Mouse (Mus musculus) small intestine, adult 2 months (tissue): Measurements from ENCODE around the gene Arrb1.

ENCODE experiments used
- CTCF ChIP-seq: fragments of 200-500 bp; IDR thresholded peaks from 2 replicates; pipeline ENCODE4 v1.5.1; 2012; ENCODE audit warnings: low read depth, mild to moderate bottlenecking, control low read depth, inconsistent platforms, low read length, moderate library complexity, mixed read lengths; ENCODE audit not compliant: insufficient replicate concordance, insufficient read length; ENCODE audit errors: extremely low read depth
- POLR2A ChIP-seq: fragments of 200-500 bp; IDR thresholded peaks from 2 replicates; pipeline ENCODE4 v1.6.1; 2012; ENCODE audit warnings: low read depth, mild to moderate bottlenecking, control low read depth, inconsistent platforms, low read length, moderate library complexity

DNA sequence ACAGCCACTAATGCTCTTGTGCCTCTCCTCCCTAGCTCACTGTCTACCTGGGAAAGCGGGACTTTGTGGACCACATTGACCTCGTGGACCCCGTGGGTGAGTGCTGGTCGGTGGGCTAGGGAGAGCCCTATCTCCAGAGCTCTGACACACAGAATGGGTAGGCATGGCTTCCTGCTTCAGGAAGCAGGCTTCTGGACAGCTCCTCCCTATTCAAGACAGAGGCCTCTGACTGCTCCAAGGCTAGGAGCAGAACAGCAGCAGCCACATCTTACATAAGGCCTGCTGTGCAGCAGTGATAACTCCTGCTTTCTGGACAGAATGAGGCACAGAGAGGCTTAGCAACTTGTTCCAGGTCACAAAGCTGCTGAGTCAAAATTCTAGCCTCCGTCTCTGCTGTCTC, 48.4 kb downstream of the Arrb1 start:
- no peak for TF ChIP-seq POLR2A
- no peak for TF ChIP-seq CTCF
